Mouse (Mus musculus) lung, adult 2 months (tissue): Measurements from ENCODE around the gene Acaa1a. TPM values are rescaled to one million over a fixed set of nuclear protein-coding genes. Genes with fewer than 3 reads are reported as not detected.

Experiments
- DNase-seq: peaks from one replicate; pipeline ENCODE4 v3.0.0; 2022
- H3K4me1 ChIP-seq: fragments of 200-500 bp; 2 replicates; pipeline ENCODE4 v1.6.1; 2011; ENCODE audit warnings: low read length; ENCODE audit not compliant: control insufficient read depth, insufficient read depth
- H3K4me3 ChIP-seq: fragments of 200-500 bp; replicated peaks from 2 replicates; pipeline ENCODE3; 2011; ENCODE audit warnings: low read depth, mild to moderate bottlenecking, control low read depth, low read length; ENCODE audit errors: extremely low read depth
- CTCF ChIP-seq: fragments of 200-500 bp; IDR thresholded peaks from 2 replicates; pipeline ENCODE4 v1.5.1; 2011; ENCODE audit warnings: mild to moderate bottlenecking, low read length, control low read depth; ENCODE audit not compliant: insufficient read depth
- POLR2A ChIP-seq: fragments of 200-500 bp; IDR thresholded peaks from 2 replicates; pipeline ENCODE4 v1.6.1; 2011; ENCODE audit warnings: low read depth, mild to moderate bottlenecking, control low read depth, low read length, borderline replicate concordance; ENCODE audit errors: extremely low read depth
- WGBS: fragments of 180-500 bp; shearing (Covaris S2); methylation state at CpG from one replicate; pipeline ENCODE4 v1.1.7; 2018; 5-methylcytosine and 5-hydroxymethylcytosine counted together
- polyA plus RNA-seq: library from polyadenylated mRNA; depleted of rRNA; stranded (reverse); fragments of >200 nt; gene quantifications from 2 replicates; pipeline ENCODE4 v1.2.3, GENCODE M21; 2012

The Acaa1a gene
- polyA plus RNA-seq, 1 experiment: 216 TPM

GRCm38 (mm10) chr9:119321392-119322229 is 17.9 kb upstream of the Acaa1a start:
- Histone ChIP-seq H3K4me1 (peaks cover 8% of the 10 kb centered on the region; the same call in 1 of the 2 replicates), H3K4me3 (peak overlapping the region; percentile 71)
- WGBS: under 1% methylated on average over 59 of the region's 59 CpGs
- DNase-seq: no peak
- TF ChIP-seq CTCF (no peak), POLR2A (no peak)

GRCm38 (mm10) chr9:119322289-119323259 is 16.9 kb upstream of the Acaa1a start, which contains the start of gene Oxsr1:
Gene Oxsr1 (minus strand): TSS chr9:119322427.
- no peak for TF ChIP-seq CTCF
- peak; percentile 73 for TF ChIP-seq POLR2A
- peaks cover 8% of the 10 kb centered on the region; the same call in 1 of the 2 replicates for H3K4me1 ChIP-seq
- under 1% methylated on average over 76 of the region's 76 CpGs for WGBS
- peak; percentile 99 for DNase-seq
- H3K4me3 ChIP-seq: peak within 1 kb of the TSS; percentile 77

GRCm38 (mm10) chr9:119323260-119323645 is 16.2 kb upstream of the Acaa1a start:
- 3% methylated on average over 9 of the region's 9 CpGs for WGBS
- no peak for TF ChIP-seq CTCF
- TF ChIP-seq POLR2A: no peak

GRCm38 (mm10) chr9:119324130-119324529 is 15.3 kb upstream of the Acaa1a start:
- peaks cover 8% of the 10 kb centered on the region; the same call in 1 of the 2 replicates for H3K4me1 ChIP-seq
- TF ChIP-seq POLR2A (no peak), CTCF (no peak)
- DNase-seq: no peak
- WGBS: 60% methylated on average over 1 of the region's 1 CpGs
- H3K4me3 ChIP-seq: no peak overlapping the region

More at GRCm38 (mm10) chr9:119323260-119323645, 16.2 kb upstream of the Acaa1a start:
- H3K4me3 ChIP-seq: peak overlapping the region; percentile 77
- no peak for DNase-seq
- peaks cover 8% of the 10 kb centered on the region; the same call in 1 of the 2 replicates for H3K4me1 ChIP-seq

- 42% methylated on average over 3 of the region's 3 CpGs for WGBS
- TF ChIP-seq CTCF: no peak
- TF ChIP-seq POLR2A: no peak
- Histone ChIP-seq H3K4me3 (no peak overlapping the region), H3K4me1 (no peaks in the 10 kb centered on the region)
- no peak for DNase-seq
Measured at GRCm38 (mm10) chr9:119328488-119328887, 11.0 kb upstream of the Acaa1a start.

- Histone ChIP-seq H3K4me3 (no peak overlapping the region), H3K4me1 (peaks cover 8% of the 10 kb centered on the region)
- TF ChIP-seq POLR2A (no peak), CTCF (no peak)
- no peak for DNase-seq
- WGBS: 74% methylated on average over 15 of the region's 15 CpGs
Measured at GRCm38 (mm10) chr9:119330186-119330963, 9.1 kb upstream of the Acaa1a start.

GRCm38 (mm10) chr9:119334324-119334723 is 5.2 kb upstream of the Acaa1a start:
- DNase-seq: peak; percentile 53
- Histone ChIP-seq H3K4me3 (no peak overlapping the region), H3K4me1 (peaks cover 12% of the 10 kb centered on the region)
- TF ChIP-seq POLR2A: no peak
- TF ChIP-seq CTCF: no peak
- 11% methylated on average over 10 of the region's 10 CpGs for WGBS

GRCm38 (mm10) chr9:119334834-119335233 is 4.6 kb upstream of the Acaa1a start:
- Histone ChIP-seq H3K4me3 (no peak overlapping the region), H3K4me1 (peaks cover 12% of the 10 kb centered on the region)
- TF ChIP-seq CTCF: no peak
- no peak for TF ChIP-seq POLR2A
- DNase-seq: no peak
- WGBS: 84% methylated on average over 2 of the region's 2 CpGs
